Mouse (Mus musculus) skeletal muscle tissue, adult 2 months (tissue): ENCODE results near the gene Ccdc188.

ENCODE experiments used
- DNase-seq: peaks from one replicate; pipeline ENCODE4 v3.0.0-alpha.2; 2012; ENCODE audit warnings: low read depth, low spot score

Gene Ccdc188

DNA sequence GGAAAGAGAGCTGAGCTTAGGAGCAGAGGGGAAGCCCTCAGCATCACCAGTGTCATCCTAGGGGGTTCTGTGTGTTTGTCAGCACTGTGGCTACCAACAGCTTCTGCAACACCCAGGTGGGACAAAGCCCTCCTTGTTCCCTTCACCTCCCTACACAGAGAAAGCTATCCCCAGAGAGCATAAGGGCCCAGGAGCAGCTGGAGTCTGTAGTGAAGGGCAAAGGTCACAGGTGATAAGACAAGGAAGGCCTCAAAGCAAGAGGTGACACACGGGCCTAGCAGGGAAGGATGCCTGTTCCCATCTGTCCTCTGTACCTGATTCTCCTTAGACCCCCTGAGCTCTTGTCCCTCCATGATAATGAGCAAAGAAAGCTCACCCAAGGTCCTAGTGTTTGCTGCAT, 16.1 kb upstream of the Ccdc188 start:
- no peak for DNase-seq

DNA sequence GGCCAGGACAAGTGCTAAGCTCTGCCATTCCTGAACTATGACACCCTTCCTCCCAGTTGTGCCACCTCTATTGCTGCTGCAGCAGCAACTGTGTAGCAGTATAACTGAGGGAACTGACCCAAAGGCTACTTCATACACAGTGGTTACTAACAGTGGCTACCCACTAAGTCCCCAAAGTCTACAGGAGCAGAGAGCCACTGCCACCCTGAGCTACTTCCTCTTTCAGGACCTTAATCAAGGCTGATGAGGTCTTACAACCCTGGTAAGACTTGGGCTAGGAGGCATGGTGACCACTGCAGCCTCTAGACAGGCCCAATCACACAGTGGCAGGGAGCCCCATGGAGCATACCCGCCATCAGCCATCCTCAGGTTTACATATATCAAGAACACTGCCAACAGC, 15.6 kb upstream of the Ccdc188 start:
- DNase-seq: no peak

DNA sequence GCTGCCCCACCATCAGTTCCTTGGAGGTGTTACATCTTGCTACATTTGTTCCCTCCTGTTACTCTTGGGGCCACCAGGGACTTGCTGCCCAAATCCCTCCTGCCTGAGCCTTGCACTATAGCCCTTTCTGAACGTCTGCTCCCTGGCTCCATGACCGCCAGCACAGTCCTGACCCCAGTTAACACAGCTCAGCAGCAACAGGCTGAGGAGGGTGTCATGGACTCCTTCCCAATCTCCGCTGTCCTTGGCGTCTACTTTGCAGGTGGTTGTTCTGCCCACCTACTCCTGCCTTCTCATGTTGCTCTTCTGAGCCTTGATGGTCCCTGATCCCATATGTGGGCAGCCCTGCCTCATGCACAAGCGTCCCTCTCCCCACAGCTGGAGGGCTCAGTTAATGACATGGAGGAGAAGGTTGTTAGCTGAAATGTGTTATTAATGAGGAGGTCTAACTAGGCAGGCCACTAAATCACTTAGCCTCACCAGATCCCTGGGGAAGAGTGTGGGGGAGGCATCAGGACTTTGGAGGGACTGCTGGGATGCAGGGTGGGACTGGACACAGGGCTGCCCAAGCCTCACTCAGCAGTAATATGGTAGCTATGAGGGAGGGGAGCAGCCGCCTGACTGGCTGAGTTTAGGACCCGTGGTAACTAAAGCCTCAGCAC, 14.1 kb upstream of the Ccdc188 start:
- DNase-seq: no peak

DNA sequence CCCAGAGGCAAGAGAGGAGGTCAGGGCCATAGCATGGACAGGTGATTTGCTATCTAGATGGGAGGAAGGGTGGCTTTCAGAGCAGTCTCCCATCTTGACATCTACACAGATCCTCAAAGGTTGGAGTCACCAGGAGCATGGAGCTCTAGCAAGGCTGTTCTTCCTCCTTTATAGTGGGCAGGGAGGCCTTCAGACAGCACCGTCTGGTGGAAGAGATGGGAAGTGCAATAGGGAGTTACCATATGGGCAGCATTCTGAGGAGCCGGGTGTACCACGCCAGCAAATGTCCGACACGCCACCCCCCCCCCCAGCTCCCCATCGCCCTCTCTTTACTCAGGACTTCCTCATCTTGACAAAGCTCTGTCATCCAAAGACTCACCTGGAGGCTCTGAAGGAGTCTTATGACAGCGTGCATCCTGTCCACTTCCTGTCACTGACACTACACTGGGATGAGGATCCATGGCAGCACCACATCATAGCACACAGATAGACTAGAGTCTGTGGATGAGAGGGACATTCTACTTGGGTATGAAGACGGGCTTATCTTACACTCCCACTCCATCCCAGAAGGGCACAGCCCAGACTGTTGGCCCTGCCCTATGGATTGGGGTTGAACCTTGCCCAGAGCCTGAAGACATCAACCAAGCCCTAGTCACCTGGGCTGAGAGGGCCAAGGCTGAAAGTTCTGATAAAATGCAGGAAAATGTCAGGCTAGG, 6.8 kb upstream of the Ccdc188 start:
- no peak for DNase-seq

DNA sequence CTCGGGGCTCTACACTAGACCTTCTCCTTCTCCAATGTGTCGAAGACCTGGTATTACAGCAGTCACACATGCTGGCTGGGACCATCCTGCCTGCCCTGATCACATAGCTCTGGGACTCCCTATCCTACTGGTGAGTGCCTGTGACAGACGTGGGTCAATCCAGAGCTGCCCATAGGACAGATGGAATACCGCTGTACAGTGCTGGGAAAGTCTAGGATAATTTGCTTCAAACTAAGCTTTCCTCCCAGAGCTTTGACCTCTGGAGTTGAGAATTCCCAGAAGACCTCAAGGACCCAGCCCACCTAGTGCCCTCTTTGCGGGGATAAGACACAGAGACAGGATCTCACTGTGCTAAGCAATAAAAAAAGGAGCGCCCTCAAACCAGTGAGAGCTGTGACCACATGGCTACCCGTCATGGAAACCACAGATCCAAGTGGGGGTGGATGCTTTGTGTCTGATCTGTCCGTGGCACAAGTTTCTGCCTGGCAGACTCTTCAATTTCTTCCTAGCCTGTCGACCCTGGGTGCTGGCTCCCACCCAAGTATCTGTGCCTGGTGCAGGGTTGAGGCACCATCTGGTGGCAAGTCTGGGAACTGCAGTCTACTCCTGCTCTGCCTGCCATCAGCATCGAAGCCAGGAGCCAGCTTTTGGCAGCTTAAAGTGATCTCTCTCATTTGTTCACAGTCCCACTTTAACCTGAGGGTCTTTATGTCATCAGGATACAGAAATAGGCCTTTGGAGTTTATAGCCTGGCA, 6.1 kb upstream of the Ccdc188 start:
- DNase-seq: peak; percentile 74

DNA sequence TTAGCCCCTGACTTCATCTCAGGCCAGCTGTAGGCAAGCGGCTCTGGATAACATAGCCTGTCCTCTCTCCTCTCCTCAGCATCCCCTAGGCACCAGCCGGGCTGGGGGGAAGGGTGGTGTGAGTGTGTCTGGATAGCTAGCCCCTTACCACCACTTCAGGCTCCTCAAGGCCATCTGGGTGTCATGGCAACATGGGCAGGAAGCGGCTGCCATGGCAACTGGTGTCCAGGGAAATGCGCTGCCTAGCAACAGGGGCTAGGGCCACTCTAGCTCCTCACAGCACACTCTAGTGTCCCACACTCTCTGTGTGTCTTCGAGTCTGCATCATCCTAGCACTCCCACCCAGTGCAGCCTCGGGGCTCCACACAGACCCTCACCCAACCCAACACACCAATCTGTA, 4.0 kb upstream of the Ccdc188 start:
- no peak for DNase-seq

DNA sequence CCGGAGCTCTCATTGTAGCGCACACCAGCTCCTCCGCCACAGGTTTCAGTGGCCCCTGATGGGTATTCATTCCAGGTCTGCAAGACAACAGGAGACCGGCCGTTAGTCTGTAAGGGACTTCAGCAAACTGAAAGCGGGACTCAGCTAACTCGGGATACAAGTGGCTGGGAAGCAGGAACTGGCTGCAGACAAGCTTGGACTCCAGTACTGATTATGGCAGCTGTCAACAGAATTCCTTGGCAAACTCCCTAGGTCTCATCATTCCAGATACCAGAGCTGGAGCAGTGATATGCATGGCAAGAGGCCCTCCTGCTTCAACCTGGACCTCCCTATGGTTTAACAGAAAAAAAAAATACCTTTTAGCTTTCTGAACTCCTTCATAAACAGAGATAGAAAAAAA, 2.8 kb upstream of the Ccdc188 start:
- DNase-seq: no peak

DNA sequence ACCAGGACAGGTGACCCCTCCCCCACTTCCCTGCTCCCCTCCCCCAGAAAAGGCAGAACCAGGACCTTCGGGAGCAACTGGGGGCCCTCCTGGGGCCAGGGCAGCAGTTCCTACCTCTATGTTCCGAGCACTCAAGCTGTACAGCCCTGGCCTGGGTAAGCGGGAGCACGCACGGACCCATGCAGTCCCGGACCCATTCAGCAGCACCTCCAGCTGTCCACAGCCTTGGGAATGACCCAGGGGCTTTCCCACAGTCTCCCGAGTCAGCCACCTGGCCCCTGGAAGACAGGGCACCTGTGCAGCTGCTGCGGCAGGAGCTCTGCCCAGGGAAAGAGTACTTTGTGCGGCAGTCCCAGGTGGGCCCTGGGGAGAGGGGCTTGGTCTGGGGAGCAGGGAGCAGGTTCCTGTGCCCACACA, 909 bp downstream of the Ccdc188 start:
- DNase-seq: no peak

DNA sequence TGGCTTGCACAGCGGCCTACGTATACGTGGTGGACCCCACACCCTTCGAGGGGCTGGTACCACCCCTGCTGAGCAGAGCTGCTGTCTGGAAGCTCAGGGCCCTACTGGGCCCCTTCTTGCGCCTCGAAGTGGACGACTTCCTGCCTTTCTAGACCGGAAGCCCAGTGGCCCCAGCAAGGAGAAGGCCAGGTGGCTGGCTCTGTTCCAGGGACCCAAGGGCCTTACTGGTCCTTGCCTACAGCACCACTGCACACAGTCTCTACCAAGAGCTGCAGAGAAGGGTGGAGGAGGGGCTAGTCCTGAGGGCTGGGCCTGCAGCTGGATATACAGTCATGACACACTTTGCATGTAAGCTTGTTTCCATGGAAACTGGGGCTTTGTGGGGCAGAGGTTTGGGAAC, 2.3 kb downstream of the Ccdc188 start:
- DNase-seq: no peak

DNA sequence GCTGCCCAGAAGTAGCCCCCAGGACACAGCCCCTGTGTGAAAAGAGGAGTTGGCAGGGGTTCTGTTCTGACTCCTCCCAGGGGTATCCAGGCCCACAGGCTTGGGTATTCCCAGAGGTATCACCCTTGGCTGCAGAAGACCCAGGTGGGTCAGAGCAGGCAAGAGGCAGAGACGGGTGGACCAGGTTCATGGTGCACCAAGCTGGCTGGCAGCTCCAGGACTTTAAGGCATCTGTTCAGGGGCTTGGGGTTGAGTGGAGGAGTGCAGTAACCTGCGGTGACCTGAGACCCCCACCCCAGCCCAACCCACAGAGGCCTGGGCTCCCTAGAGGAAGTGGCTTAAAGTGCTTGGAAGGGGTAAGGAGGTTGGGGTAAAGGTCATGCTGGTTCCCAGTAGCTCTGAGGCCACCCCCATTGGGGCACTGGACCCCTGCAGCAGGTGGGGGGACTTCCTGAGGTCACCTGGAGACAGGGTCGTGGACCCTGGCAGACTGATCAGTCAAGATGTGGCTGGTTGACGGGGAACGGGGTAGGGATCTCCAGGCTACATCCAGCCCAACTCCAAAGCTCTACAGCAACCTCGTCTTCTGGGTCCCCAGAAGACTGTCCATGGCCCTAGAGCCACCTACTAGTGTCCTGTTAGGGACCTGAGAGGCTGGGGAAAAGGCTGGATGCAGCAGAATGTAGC, 3.3 kb downstream of the Ccdc188 start:
- no peak for DNase-seq

DNA sequence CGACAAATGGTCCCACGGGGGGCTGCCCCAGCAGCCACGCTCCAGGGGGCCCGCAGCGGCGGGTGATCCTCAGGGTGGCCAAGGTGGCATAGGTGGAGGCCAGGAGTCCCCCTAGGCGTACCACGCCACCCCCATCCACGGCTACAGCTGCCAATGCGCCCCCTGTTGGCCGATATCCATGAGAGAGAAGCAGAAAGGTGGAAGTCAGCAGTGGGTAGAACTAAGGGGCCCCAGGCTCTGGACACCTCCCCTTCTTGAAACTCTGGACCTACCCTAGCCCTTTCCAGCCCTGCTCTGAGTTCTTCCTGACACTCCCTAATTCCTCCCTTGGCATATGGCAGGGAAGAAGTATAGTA, 3.8 kb downstream of the Ccdc188 start:
- no peak for DNase-seq

DNA sequence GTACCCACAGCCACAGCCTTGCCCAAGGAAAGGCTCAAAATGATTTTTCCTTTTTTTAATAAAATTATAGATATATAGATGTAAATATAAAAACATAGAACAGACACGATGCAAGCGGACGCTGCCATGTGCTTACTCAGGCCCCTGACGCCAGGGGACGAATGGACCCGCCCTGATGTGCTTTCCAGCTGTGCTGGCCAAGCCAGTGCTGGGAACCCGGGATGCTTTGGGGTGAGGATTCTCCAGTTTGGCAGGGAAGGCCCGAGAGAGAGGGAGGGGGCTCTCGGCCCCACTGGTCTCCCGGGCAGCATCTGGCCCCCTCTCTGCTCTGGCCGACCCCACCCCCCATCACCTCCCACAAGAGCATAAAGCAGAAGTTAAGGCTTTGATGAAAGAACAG, 4.5 kb downstream of the Ccdc188 start:
- DNase-seq: no peak

DNA sequence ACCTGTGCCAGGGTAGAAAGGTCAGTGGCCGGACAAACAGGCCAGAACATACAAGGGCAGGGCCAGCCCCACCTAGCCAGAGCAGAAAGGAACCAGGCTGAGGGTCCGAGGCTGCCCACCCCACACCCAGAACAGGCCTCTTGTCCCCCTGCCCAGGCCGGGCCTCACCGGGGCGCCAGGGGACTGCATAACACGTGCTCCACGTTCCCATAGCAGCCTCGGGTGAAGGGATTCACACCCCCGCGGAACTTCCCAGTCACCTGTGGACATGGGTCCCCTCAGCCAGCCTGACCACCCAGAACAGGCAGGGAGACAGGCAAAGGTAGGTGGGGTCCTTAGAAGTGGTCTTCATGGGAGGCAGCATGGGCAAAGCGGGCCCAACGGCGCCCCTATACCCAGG, 9.5 kb downstream of the Ccdc188 start:
- DNase-seq: no peak

DNA sequence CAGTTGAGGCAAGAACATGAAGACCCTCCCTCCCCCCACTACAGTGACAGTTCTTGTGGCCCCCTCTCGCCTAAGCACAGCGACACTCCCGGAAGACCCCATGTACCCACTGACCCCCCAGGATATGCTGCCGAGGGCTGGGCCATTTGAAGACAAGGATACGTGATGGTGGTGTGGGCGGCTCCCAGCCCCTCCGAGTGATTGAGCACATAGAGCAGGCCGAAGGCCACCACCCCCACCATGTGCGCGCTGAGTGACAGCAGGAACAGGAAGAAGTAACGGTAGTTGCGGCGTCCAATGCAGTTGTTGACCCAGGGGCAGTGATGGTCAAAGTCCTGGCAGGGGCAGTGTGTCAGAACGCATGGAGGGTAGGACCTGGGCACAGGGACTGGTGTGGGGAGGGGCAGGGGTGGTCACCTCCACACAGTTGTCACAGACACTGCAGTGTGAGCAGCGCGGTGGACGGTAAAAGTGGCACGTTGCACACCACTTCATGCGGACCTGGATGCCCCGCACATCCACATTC, 10.3 kb downstream of the Ccdc188 start:
- no peak for DNase-seq

DNA sequence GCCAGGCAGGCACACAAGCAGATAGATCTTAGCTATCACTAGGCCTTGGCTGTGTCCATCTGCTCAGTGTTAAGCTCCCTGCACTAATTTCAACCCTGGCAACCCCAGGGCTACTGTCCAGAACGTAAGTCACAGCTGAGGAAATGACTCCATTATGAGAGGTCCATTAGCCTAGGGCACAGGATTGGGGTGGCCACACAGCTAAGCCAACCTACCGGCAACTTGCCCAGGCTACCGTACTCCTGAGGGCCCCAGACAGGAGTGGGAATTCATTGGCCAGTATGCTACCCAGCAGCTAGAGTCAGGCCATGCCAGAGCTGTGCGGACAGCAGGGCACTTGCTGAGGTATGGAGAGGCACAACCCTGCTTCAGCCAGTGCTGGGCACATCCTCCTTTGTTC, 11.2 kb downstream of the Ccdc188 start:
- no peak for DNase-seq

DNA sequence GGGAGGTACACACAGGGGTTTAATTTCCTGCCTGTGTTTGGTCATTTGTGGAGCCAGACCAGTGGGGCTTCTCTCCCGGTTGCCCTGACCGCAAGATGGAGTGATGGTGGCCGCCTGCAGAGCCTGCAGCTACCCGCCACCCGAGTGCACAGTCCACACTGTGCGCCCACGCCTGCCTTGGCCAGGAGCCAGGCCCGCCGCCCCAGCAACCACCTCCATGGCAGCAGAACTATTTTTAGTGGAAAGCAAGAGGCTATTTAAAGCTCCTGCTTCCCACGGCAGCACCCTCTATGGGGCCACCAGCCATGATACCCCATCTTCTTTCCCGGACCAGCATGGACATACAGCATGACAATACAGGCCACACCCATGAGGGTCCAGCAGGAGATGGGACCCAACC, 11.9 kb downstream of the Ccdc188 start:
- peak; percentile 63 for DNase-seq

DNA sequence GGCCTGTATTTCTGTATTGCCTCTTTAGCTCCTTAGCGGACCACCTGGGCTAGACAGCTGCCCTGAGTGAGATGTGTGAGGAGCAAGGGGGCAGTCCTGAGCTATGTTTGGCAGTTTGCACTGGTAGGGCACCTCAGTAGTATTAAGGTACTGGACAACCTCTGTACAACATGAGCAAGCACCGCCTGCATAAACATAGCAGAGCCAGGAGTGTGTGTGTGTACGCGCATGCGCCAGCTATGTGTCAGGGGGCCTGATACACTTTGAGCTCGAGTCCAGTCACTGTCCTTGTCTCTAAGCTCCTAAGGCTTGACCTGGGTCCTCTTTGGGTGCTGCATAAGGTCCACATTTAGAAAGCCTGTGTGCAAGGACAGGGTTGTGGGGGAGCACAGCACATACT, 12.9 kb downstream of the Ccdc188 start:
- DNase-seq: no peak

DNA sequence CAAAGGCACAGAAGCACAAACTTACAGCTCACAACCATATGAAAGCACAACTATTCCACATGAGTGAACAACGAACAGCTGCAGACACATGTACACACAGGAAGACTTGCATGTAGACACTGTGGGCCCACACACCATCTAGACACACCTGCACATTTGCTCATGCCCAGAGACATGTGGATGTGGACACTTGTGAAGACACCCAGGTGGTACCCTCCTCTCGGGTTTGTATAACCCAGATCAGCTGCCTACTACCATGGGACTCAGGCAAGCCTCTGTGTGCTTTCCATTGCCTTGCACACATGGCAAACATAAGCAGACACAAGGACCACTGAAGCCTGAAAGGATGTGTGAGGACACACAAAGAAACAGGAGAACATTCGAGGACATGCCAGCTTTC, 13.4 kb downstream of the Ccdc188 start:
- DNase-seq: no peak

DNA sequence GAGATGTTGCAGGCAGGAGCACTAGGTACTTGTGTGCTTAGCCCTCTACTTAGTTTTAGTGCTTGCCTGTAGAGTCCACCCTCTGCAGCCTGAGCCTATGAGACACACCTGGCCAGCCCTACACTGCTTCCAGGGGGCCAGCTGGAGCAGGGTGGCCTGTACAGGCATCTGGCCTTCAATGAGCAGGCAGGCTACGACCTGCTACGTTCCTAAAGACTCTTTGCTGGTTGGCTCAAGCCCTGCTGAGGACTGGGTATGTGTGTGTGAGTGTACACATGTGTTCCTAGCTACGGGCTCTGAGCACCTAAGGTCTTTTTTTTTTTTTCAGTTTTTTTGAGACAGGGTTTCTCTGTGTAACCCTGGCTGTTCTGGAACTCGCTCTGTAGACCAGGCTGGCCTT, 13.8 kb downstream of the Ccdc188 start:
- no peak for DNase-seq

DNA sequence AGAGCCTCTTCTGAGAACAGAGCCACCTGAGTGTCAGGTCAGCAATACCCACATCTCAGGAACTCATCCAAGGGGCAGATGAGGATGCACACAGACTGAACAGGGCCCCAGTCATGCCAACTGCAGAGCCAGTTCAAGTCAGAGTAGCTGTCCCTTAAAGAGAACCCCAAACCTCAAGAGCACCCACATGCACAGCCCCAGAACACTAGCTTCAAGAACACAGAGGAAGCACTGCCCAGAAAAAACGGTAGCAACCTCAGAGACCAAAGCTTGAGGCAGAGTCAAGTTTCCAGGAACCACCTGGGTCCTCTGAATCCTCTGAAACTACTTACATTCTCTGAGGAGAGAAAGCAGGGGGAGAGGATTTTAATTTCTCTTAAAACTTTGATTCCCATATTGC, 15.8 kb downstream of the Ccdc188 start:
- DNase-seq: no peak

DNA sequence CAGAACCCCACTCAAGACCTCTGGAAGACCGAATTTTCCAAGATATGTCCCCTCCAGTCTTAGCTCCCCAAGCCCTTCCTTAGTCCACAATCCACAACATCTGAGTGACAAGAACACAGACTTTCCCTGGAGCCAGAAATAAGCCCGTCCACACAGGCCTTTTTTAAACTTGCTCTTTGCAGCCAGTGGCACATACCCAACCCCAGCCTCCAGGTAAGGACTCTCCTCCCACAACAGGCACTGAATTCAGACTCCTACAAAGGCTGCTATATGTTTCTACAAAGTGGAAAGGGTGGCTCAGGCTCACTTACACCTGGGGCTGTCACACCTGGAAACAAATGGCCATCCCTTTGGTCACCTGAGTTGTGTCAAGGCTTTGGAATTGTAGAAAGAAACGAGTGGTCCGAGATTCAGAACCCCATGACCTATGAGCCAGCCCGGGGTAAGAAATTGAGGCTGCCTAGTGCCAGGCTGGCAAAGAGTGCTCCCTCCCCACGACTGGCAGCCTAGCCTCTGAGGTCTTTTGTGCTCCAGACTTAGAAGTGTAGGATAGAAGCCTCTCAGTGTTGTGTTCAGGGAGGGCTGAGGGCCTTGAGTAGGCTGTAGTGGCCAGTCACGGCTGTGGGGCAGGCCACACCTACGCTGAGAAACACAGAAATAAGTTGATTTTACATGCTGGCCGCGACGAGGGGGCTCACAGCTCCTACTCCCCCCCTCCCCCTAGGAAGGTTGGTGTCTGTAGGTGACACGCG, 16.4 kb downstream of the Ccdc188 start:
- no peak for DNase-seq
